Mouse (Mus musculus): ENCODE measurements around the gene Dmrt3. TPM values are rescaled to one million over a fixed set of nuclear protein-coding genes. Genes with fewer than 3 reads are reported as not detected.

Gene Dmrt3
- polyA plus RNA-seq, 1 experiment from 2014 or later = 0.80 TPM

DNA sequence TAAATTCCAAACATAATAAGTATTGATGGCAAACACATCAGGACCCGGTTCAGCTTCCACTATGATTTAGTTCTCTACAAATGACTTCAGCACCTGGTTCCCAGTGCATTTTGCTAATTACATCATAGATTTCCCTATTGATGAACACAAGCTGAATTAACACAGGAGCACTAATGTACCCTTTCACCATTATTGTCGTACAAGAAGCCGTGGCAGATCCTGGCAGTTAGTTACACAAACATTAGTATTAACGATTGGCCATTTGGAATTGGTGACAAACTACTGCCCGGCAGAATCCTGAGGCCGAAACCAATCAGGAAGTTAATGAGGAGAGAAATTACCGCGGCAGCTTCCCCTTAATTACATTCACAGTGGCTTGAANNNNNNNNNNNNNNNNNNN is 8.1 kb upstream of the Dmrt3 start:
- no peak overlapping the region for H3K4me3 ChIP-seq (replicated peaks; ENCODE audit: low read length)
- no peak overlapping the region for H3K27ac ChIP-seq
- 0 out of 2 replicates have a peak, but pooled peaks cover 6% of the 10 kb centered on the region for H3K4me1 ChIP-seq (replicated peaks; ENCODE audit: control insufficient read depth, insufficient read depth, low read length)
- H3K9me3 ChIP-seq (ENCODE audit: control insufficient read depth, low read length) = no peaks in the 10 kb centered on the region
- H3K4me2 ChIP-seq (replicated peaks) = no peak overlapping the region
- WGBS = 12% methylated on average over 8 of the region's 8 CpGs
- peaks cover 100% of the 10 kb centered on the region for H3K27me3 ChIP-seq (ENCODE audit: control insufficient read depth, insufficient read depth, low read length)
- H3K9ac ChIP-seq = no peak overlapping the region
- no peak for ATAC-seq (ENCODE audit: low FRiP score)
- H3K36me3 ChIP-seq (replicated peaks; ENCODE audit: control insufficient read depth, insufficient read depth) = no peaks in the 10 kb centered on the region
- no peak for DNase-seq (ENCODE audit: low spot score)

DNA sequence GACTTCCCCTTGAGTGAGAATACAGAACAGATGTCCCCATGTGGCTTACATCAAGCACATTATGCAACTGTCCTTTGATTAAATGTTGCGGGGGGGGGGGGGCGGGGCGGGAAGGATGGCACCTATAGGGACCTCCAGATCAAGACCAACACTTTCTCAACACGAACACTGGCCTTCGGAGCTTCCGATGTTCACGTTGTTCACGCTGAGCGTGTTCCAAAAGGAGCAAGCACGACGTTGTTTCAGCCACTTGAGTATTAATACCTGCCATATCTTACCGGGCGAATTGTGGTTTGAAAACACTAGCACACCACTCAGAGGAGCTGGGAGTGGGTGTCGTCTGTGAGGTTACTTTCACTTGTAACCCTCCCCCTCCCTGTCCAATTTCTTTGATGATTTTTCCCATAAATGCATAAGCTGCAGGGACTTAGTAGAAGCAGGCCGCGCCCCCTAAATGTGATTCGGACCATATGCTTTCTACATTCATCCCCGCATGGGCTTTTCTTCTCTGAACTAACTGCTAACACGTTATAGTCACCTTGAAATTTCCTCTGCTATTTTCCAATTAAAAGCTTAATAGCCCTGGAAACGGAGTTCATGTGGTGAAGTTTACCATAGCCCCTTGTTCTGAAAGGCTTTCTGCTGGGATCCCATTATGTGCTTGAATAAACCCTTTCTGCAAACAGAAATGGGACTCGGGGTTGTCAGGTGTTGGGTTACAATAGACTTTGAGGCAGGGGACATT is 2.5 kb upstream of the Dmrt3 start:
- peaks cover 100% of the 10 kb centered on the region for H3K27me3 ChIP-seq (ENCODE audit: control insufficient read depth, insufficient read depth, low read length)
- no peaks in the 10 kb centered on the region for H3K36me3 ChIP-seq (replicated peaks; ENCODE audit: control insufficient read depth, insufficient read depth)
- H3K4me2 ChIP-seq (replicated peaks) = no peak overlapping the region
- H3K27ac ChIP-seq = no peak overlapping the region
- DNase-seq (ENCODE audit: low spot score) (no peak), ATAC-seq (ENCODE audit: low FRiP score) (no peak)
- under 1% methylated on average over 21 of the region's 21 CpGs for WGBS
- H3K9ac ChIP-seq = no peak overlapping the region
- H3K9me3 ChIP-seq (ENCODE audit: control insufficient read depth, low read length) = no peaks in the 10 kb centered on the region
- H3K4me3 ChIP-seq (replicated peaks; ENCODE audit: low read length) = no peak overlapping the region
- peaks cover 16% of the 10 kb centered on the region; the same call in 1 of the 2 replicates for H3K4me1 ChIP-seq (replicated peaks; ENCODE audit: control insufficient read depth, insufficient read depth, low read length)

DNA sequence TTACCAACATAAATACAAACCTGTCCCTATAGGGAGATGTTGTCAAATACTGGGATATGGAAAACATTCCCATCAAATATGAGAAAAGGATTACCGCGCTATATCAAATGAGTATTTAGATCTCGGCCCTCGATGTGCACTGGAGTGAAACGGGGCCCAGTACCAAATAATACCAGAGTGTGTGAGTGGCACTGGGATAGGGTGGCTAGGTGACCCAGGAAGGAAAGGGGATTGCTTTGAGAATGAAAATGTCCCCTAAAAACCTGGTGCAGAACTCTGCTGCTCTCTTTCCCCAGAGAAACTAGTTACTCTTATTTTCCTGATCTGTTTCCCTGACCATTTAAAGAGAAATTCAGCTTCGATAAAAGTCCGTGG is 1.9 kb upstream of the Dmrt3 start:
- ATAC-seq (ENCODE audit: low FRiP score) = no peak
- Histone ChIP-seq H3K4me1 (replicated peaks; ENCODE audit: control insufficient read depth, insufficient read depth, low read length) (peaks cover 16% of the 10 kb centered on the region; the same call in 1 of the 2 replicates), H3K9ac (no peak overlapping the region), H3K4me3 (replicated peaks; ENCODE audit: low read length) (no peak overlapping the region), H3K9me3 (ENCODE audit: control insufficient read depth, low read length) (no peaks in the 10 kb centered on the region), H3K4me2 (replicated peaks) (no peak overlapping the region), H3K36me3 (replicated peaks; ENCODE audit: control insufficient read depth, insufficient read depth) (no peaks in the 10 kb centered on the region), H3K27ac (no peak overlapping the region), H3K27me3 (ENCODE audit: control insufficient read depth, insufficient read depth, low read length) (peaks cover 100% of the 10 kb centered on the region)
- WGBS = 2% methylated on average over 7 of the region's 7 CpGs
- no peak for DNase-seq (ENCODE audit: low spot score)

DNA sequence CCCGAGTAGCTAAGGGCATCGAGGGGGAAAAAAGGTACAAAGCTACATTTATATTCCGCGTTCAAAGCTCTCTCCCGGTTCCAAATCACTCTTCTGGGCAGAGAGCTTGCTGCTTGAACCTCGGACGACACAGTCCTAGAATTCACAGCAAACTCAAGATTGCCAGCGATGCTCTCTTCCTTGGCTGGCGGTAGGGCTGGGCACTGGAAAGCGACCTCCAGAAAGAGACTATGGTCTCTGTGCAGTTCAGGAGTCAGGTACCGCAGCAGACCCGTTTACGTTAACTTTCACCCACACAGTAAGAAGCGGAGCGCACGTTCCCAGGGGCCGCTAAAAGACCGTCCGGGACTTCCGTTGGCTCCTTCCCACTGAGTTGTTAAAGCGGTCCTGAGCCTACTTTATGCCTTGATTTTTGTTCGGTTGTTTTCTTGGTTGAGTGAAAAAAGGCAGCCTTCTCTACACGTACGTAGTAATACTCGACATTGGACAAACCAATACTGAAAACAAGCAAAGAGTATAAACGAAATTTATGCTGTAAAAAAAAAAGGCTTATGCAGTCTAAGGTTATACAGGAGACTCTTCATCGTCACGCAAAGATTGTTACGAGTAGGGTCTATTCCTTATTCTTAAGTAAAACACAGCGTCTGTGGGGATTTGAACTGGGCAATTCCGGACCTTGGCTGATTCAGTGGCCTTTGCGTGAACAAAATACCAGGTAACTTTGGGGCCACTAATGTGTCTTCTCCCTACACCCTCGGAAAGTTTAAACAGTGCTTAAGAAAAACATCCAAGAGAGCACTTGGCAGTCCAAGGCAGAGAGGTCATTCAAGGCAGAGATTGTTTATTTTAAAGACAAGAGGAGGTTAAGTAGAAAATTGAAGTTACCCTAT is 895 bp upstream of the Dmrt3 start:
- Histone ChIP-seq H3K4me3 (replicated peaks; ENCODE audit: low read length) (no peak overlapping the region), H3K4me2 (replicated peaks) (no peak overlapping the region), H3K9me3 (ENCODE audit: control insufficient read depth, low read length) (no peaks in the 10 kb centered on the region), H3K27ac (no peak overlapping the region), H3K36me3 (replicated peaks; ENCODE audit: control insufficient read depth, insufficient read depth) (no peaks in the 10 kb centered on the region), H3K9ac (no peak overlapping the region), H3K27me3 (ENCODE audit: control insufficient read depth, insufficient read depth, low read length) (peaks cover 100% of the 10 kb centered on the region), H3K4me1 (replicated peaks; ENCODE audit: control insufficient read depth, insufficient read depth, low read length) (peaks cover 16% of the 10 kb centered on the region; the same call in 1 of the 2 replicates)
- under 1% methylated on average over 33 of the region's 33 CpGs for WGBS
- no peak for ATAC-seq (ENCODE audit: low FRiP score)
- DNase-seq (ENCODE audit: low spot score) = peak; percentile 49

DNA sequence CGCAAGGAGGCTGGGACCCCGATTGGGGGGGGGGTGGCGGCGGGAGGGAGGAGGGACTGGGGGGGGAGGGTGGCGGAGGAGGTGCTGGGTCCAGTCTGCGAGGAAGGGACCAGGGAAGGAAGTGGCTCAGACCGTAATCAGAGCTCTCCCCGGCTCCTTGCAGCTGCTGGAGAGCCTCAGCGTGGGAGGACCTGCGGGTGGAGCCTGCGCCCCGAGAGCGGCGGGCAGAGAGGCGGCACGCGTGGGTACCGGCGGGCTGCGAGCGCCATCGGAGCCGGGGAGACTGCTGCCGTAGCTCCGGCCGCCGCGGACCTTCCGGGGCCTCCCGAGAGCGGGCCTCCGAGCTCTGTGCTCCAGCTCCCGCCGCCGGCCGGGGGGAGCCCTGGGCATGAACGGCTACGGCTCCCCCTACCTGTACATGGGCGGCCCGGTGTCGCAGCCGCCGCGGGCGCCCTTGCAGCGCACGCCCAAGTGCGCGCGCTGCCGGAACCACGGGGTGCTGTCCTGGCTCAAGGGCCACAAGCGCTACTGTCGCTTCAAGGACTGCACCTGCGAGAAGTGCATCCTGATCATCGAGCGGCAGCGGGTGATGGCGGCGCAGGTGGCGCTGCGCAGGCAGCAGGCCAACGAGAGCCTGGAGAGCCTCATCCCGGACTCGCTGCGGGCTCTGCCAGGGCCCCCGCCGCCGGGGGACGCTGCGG is 460 bp downstream of the Dmrt3 start:
- Histone ChIP-seq H3K4me1 (replicated peaks; ENCODE audit: control insufficient read depth, insufficient read depth, low read length) (peaks cover 15% of the 10 kb centered on the region; the same call in 1 of the 2 replicates), H3K27me3 (ENCODE audit: control insufficient read depth, insufficient read depth, low read length) (peaks cover 100% of the 10 kb centered on the region), H3K9me3 (ENCODE audit: control insufficient read depth, low read length) (no peaks in the 10 kb centered on the region), H3K4me3 (replicated peaks; ENCODE audit: low read length) (peak overlapping the region; percentile 18), H3K9ac (no peak overlapping the region), H3K27ac (no peak overlapping the region), H3K4me2 (replicated peaks) (peak overlapping the region; percentile 44), H3K36me3 (replicated peaks; ENCODE audit: control insufficient read depth, insufficient read depth) (no peaks in the 10 kb centered on the region)
- DNase-seq (ENCODE audit: low spot score) (no peak), ATAC-seq (ENCODE audit: low FRiP score) (peak; percentile 52; the same call in 1 of the 2 replicates)
- under 1% methylated on average over 58 of the region's 71 CpGs for WGBS

DNA sequence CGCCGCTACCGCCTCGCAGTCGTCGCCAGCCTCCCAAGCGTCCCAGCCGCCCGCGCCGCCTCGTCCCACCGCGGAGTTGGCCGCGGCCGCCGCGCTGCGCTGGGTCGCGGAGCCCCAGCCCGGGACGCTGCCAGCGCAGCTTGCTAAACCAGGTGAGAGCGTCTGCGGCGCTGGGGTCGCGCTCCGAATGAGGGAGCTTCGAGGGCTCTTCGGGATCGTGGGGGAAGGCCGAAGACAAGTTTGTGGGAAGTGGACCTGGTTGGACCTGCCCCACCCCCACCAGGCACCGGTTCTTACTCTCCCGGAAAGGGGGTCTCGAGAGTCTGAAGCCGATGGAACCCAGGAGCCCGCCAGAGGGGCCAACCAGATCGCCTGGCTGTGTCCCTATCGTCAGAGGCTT is 1.0 kb downstream of the Dmrt3 start:
- H3K27ac ChIP-seq = no peak overlapping the region
- H3K36me3 ChIP-seq (replicated peaks; ENCODE audit: control insufficient read depth, insufficient read depth) = no peaks in the 10 kb centered on the region
- peak overlapping the region; percentile 44 for H3K4me2 ChIP-seq (replicated peaks)
- peak overlapping the region; percentile 18 for H3K4me3 ChIP-seq (replicated peaks; ENCODE audit: low read length)
- 1% methylated on average over 42 of the region's 42 CpGs for WGBS
- ATAC-seq (ENCODE audit: low FRiP score) (no peak), DNase-seq (ENCODE audit: low spot score) (no peak)
- H3K9me3 ChIP-seq (ENCODE audit: control insufficient read depth, low read length) = no peaks in the 10 kb centered on the region
- no peak overlapping the region for H3K9ac ChIP-seq
- peaks cover 10% of the 10 kb centered on the region; the same call in 1 of the 2 replicates for H3K4me1 ChIP-seq (replicated peaks; ENCODE audit: control insufficient read depth, insufficient read depth, low read length)
- H3K27me3 ChIP-seq (ENCODE audit: control insufficient read depth, insufficient read depth, low read length) = peaks cover 100% of the 10 kb centered on the region

DNA sequence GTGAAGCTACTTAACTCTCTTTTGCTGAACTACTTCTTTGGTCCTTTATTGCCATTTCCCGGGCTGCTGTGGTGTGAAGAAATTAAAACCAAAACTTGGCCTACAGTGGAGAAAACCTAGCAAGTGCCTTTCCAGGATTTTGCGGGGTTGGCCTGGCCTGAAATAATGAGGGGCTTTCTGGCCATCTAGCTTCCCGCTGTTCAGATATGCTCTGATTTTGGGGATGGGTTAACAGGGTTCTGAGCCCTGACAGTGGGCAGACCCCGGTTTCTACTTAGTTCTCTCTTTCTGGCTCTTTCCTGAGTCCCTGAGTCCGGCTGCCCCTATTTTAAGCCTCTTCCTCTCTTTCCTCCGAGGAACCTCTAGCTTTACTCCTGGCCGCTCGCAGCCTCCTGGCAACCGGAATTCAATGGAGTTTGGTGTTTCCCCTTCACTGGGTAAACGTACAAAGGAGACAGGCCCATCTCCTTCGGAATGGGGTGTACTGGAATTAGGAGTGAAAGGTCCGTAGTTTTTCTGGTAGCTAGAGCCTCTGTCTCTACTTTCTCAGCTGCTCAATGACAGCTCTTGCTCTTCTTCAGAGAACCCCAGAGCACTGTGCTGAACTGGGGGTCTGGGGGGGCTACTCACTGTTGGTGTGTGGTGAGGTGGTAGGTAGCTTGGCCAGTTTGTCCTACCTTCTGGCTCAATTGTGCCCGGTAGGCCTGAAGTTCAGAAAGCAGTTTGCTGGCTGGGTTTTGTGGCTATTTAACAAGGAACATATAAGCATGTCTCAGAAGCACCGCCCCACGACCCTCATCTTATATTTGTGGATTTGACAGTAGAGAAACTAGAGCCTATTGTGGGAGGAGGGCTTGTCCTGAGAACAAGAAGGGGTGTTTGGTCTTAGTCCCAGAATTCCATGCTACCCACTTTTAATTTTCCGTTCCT is 2.0 kb downstream of the Dmrt3 start:
- Histone ChIP-seq H3K9me3 (ENCODE audit: control insufficient read depth, low read length) (no peaks in the 10 kb centered on the region), H3K27ac (no peak overlapping the region), H3K4me3 (replicated peaks; ENCODE audit: low read length) (no peak overlapping the region), H3K9ac (no peak overlapping the region), H3K4me1 (replicated peaks; ENCODE audit: control insufficient read depth, insufficient read depth, low read length) (peaks cover 10% of the 10 kb centered on the region; the same call in 1 of the 2 replicates), H3K36me3 (replicated peaks; ENCODE audit: control insufficient read depth, insufficient read depth) (no peaks in the 10 kb centered on the region), H3K4me2 (replicated peaks) (no peak overlapping the region), H3K27me3 (ENCODE audit: control insufficient read depth, insufficient read depth, low read length) (peaks cover 100% of the 10 kb centered on the region)
- DNase-seq (ENCODE audit: low spot score) = no peak
- 2% methylated on average over 16 of the region's 16 CpGs for WGBS
- no peak for ATAC-seq (ENCODE audit: low FRiP score)

DNA sequence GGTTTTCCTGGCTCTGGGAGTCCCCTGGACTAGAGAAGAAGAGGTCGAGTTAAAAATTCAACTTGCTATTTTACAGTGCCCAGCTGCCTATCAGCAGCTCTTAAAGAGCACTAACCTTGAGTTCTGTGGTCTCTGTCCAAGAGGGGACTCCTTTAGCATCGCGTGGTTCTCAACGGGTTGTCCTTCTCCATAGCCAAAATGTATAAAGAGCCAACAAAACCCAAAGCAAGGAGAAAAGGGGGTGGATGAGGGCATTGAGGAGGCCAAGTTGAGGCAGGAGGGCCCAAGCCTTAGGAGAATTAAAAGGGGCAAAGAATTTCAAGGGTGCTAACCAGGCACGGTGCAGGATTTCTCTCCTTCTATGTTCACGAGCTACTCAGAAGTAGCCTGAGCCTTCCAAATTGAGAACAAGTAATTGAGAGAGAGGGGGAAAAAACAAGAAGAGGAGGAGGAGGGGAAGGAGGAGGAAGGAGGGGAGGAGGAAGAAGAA is 2.8 kb downstream of the Dmrt3 start:
- Histone ChIP-seq H3K9ac (no peak overlapping the region), H3K27me3 (ENCODE audit: control insufficient read depth, insufficient read depth, low read length) (peaks cover 100% of the 10 kb centered on the region), H3K27ac (no peak overlapping the region), H3K4me1 (replicated peaks; ENCODE audit: control insufficient read depth, insufficient read depth, low read length) (peaks cover 10% of the 10 kb centered on the region; the same call in 1 of the 2 replicates), H3K36me3 (replicated peaks; ENCODE audit: control insufficient read depth, insufficient read depth) (no peaks in the 10 kb centered on the region), H3K9me3 (ENCODE audit: control insufficient read depth, low read length) (no peaks in the 10 kb centered on the region), H3K4me2 (replicated peaks) (no peak overlapping the region), H3K4me3 (replicated peaks; ENCODE audit: low read length) (no peak overlapping the region)
- no peak for DNase-seq (ENCODE audit: low spot score)
- no peak for ATAC-seq (ENCODE audit: low FRiP score)
- WGBS = under 1% methylated on average over 6 of the region's 6 CpGs
